Mouse (Mus musculus): ENCODE measurements at regions not wholly inside any gene's neighbourhood (a gene's known extent, or its start where the extent isn't known, plus 50 kb on each side); places are given as distances from the start of the nearest gene placed in this dataset.
A peak's percentile ranks its signal among the peaks of the same experiment; 100 is the strongest.
"Not testable (repeated sequence)": the region's sequence is repeated elsewhere in the genome, so short reads cannot be mapped to it uniquely, and the experiment has no call there.

DNA sequence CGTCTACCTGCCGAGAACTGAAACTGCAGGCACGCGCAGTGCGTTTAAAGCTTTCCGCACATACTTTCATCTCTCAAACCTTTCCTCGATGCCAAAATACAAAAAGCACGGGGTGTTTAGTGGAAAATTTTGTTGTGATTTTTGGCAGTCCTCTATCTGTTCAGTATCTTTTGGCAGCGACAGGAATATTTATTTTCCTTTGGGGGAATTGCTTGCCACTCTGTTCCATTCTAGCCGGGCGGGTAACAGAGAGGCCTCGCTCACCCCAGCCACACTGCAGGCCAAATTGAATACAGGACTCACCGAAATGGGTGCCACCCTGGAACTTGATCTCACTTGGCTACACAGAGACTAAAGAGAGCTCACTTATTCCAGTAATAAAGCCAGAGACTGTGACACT, 97.8 kb upstream of the Mdm1 start:
- H3K36me3 ChIP-seq (ENCODE audit: control insufficient read depth, insufficient read depth, low read length, poor library complexity, severe bottlenecking): no peaks in the 10 kb centered on the region
- DNase-seq (ENCODE audit: low read depth, low spot score): no peak
- no peaks in the 10 kb centered on the region for H3K27me3 ChIP-seq (ENCODE audit: control insufficient read depth, insufficient read depth, low read length, poor library complexity, severe bottlenecking)

DNA sequence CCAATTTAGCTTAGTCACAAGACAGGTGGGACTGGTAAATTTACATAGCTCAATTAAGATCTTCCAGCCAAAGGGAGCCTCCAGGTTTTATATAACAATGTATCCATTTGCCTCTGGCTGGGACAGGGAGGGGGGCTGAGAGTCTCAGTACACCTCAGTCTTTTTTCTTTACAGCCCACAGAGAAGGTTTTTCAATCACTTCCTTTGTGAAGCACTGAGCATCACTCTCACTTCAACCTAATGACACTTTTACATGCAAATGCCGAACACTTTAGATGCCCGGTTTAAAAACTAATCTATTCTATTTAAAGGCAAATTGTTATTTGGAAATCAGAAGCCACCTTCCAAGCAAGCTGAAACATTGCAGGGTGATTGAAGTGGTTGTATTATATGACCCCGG, 96.8 kb upstream of the Mdm1 start:
- Histone ChIP-seq H3K27me3 (ENCODE audit: control insufficient read depth, insufficient read depth, low read length, poor library complexity, severe bottlenecking) (no peaks in the 10 kb centered on the region), H3K36me3 (ENCODE audit: control insufficient read depth, insufficient read depth, low read length, poor library complexity, severe bottlenecking) (no peaks in the 10 kb centered on the region)
- DNase-seq (ENCODE audit: low read depth, low spot score): no peak

DNA sequence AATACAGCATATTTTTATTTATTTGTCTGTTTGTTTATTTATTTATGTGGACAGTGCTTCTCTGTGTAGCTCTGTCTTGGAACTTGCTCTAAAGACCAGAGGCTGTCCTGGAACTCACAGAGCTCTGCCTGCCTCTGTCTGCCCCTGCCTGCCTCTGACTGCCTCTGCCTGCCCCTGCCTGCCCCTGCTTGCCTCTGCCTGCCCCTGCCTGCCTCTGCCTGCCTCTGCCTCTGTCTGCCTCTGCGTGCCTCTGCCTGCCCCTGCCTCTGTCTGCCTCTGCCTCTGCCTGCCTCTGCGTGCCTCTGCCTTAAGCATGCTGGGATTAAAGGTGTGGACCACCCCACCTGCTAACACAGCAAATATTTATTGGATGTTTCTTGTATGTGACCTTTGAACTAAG, 96.2 kb upstream of the Mdm1 start:
- no peak for DNase-seq (ENCODE audit: low read depth, low spot score)
- no peaks in the 10 kb centered on the region for H3K36me3 ChIP-seq (ENCODE audit: control insufficient read depth, insufficient read depth, low read length, poor library complexity, severe bottlenecking)

DNA sequence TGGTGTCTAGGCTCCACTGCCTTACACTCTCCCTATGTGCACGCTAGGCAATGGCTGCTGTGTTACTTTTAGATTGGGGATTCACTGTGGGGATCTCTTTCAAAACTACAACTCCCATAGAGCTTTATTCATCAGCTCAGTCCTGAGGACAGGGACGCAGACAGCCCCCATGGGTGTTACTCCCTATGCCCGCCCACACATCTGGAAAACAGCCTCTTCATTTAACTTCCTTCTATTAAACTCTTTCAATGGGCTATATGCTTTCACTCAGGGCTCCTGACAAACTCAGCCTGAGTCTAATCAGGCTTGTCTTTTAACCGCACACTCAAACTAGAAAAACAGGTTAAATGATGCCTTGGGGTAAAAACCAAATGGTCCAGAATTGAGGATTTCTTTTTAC, 95.3 kb upstream of the Mdm1 start:
- no peak for DNase-seq (ENCODE audit: low read depth, low spot score)
- Histone ChIP-seq H3K36me3 (ENCODE audit: control insufficient read depth, insufficient read depth, low read length, poor library complexity, severe bottlenecking) (no peaks in the 10 kb centered on the region), H3K27me3 (ENCODE audit: control insufficient read depth, insufficient read depth, low read length, poor library complexity, severe bottlenecking) (no peaks in the 10 kb centered on the region)

More for the DNA sequence above, 96.2 kb upstream of the Mdm1 start:
- no peaks in the 10 kb centered on the region for H3K27me3 ChIP-seq (ENCODE audit: control insufficient read depth, insufficient read depth, low read length, poor library complexity, severe bottlenecking)

DNA sequence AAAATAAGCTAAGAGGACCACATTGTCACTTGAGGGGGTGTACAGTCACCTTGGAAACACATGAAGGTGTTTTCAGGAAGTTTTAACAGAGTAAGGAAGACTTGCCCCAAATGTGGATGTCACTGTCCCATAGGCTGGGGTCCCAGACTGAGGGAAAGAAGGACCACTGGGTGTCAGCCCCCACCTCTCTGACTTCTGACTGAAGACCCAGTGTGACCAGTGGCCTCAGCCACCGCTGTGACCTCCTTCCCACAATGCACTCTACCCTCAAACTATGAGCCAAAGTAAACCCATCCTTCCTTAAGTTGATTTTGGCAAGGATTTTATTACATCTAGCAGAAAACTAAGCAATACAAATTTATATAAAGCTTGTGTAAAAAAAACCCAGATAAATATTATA, 94.8 kb upstream of the Mdm1 start:
- H3K36me3 ChIP-seq (ENCODE audit: control insufficient read depth, insufficient read depth, low read length, poor library complexity, severe bottlenecking): no peaks in the 10 kb centered on the region
- no peaks in the 10 kb centered on the region for H3K27me3 ChIP-seq (ENCODE audit: control insufficient read depth, insufficient read depth, low read length, poor library complexity, severe bottlenecking)
- DNase-seq (ENCODE audit: low read depth, low spot score): no peak

DNA sequence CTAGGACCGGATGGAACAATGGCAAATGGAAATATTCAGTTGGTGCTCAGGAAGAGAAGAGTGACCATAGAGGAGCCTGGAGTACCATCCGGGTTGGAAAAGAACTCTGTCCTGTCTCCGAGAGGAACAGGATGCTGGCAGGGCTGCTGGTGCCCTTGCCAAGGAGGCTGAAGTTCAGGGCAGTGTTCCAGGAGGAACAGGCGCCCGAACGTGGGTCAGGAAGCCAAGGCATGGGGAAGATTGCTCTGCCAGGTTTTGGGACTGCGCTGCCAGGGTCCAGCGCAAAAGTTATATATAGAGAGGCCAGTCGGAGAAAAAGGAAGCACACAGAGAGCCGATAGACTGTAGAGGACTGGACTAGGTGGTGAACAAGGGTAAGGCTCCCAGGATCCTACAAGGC, 92.3 kb upstream of the Mdm1 start:
- H3K36me3 ChIP-seq (ENCODE audit: control insufficient read depth, insufficient read depth, low read length, poor library complexity, severe bottlenecking): no peaks in the 10 kb centered on the region
- H3K27me3 ChIP-seq (ENCODE audit: control insufficient read depth, insufficient read depth, low read length, poor library complexity, severe bottlenecking): no peaks in the 10 kb centered on the region
- no peak for DNase-seq (ENCODE audit: low read depth, low spot score)

DNA sequence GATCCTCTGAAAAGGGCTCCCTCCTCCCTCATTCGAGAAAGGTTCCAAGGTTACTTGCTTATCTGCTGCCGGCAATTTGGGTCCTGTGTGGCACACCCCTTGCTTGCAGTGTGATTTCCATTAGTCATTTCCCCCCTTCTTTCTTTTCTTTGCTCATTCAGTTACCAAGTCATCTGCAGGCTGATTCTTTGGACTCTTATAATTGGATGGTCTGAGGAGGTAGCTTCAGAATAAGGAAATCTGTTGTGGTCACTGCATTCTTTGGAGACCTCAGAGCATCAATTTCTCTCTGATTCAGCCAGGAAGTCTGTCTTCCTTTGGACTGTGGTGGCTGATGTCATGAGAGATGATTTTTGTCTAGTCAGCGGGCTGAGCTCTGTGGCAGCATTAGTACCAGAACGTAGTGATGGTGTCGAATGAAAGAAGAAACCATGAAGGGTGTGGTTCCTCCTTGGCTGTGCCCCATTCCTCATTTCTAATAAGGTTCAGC, 91.4 kb upstream of the Mdm1 start:
- peak; percentile 46 for DNase-seq (ENCODE audit: low read depth, low spot score)
- no peaks in the 10 kb centered on the region for H3K27me3 ChIP-seq (ENCODE audit: control insufficient read depth, insufficient read depth, low read length, poor library complexity, severe bottlenecking)
- no peaks in the 10 kb centered on the region for H3K36me3 ChIP-seq (ENCODE audit: control insufficient read depth, insufficient read depth, low read length, poor library complexity, severe bottlenecking)

DNA sequence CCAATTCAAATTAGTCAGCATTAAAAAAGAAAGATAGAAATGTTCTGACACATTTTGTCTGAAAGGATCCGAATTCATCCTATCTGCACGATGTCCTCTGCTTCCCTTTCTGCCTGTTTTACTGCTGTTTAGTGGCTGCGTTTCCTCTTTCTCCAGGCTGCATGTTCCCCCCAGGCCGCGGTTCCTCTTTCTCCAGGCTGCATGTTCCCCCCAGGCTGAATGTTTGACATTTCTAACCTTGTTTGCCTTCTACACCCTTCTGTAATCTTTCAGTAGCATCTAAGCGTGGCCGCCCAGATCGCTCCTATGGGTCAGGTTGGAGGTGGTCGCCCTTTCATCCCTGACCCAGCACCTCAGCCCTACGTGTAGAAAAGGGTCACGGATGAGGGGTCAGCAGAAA, 89.6 kb upstream of the Mdm1 start:
- H3K27me3 ChIP-seq (ENCODE audit: control insufficient read depth, insufficient read depth, low read length, poor library complexity, severe bottlenecking): no peaks in the 10 kb centered on the region; the same call in 1 of the 2 replicates
- DNase-seq (ENCODE audit: low read depth, low spot score): peak; percentile 68
- H3K36me3 ChIP-seq (ENCODE audit: control insufficient read depth, insufficient read depth, low read length, poor library complexity, severe bottlenecking): no peaks in the 10 kb centered on the region

DNA sequence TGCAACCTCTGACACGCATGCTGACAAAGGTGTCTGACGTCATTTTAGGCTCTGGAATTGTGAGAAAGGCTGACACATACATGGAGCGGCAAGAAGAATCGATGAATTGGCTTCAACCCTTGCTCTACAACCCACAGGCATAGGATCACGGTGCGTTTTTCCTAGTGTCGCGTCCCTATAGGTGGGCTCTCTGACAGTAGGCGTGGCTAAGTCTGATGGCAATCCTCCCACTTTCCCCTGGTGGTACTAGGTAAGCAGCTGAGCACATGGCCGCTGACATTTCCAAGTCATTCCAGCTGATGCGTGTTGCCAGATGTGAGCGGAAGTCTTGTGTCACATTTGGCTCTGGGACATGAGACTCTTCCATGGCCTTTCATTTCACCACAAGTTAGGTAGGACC, 89.1 kb upstream of the Mdm1 start:
- no peaks in the 10 kb centered on the region for H3K36me3 ChIP-seq (ENCODE audit: control insufficient read depth, insufficient read depth, low read length, poor library complexity, severe bottlenecking)
- DNase-seq (ENCODE audit: low read depth, low spot score): no peak
- no peaks in the 10 kb centered on the region; the same call in 1 of the 2 replicates for H3K27me3 ChIP-seq (ENCODE audit: control insufficient read depth, insufficient read depth, low read length, poor library complexity, severe bottlenecking)

DNA sequence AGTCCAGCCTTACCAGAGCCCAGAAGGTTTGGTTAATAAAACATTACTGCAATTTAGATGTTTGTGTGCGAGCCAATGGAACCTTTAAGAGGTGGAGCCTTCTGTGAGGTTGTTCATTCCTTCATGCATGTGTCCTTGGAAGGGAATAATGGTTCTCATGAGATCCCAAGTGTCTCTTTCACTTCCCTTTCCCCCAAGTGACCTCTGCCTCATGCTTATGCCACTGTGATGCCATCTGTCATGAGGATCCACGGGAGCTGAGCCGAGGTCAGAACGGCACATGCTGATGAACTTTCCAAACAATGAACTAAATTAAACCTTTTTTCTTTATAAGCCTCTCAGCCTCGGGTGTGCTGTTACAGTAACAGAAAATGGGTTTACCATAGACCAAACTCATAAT, 88.6 kb upstream of the Mdm1 start:
- H3K27me3 ChIP-seq (ENCODE audit: control insufficient read depth, insufficient read depth, low read length, poor library complexity, severe bottlenecking): no peaks in the 10 kb centered on the region; the same call in 1 of the 2 replicates
- H3K36me3 ChIP-seq (ENCODE audit: control insufficient read depth, insufficient read depth, low read length, poor library complexity, severe bottlenecking): no peaks in the 10 kb centered on the region
- DNase-seq (ENCODE audit: low read depth, low spot score): peak; percentile 14

DNA sequence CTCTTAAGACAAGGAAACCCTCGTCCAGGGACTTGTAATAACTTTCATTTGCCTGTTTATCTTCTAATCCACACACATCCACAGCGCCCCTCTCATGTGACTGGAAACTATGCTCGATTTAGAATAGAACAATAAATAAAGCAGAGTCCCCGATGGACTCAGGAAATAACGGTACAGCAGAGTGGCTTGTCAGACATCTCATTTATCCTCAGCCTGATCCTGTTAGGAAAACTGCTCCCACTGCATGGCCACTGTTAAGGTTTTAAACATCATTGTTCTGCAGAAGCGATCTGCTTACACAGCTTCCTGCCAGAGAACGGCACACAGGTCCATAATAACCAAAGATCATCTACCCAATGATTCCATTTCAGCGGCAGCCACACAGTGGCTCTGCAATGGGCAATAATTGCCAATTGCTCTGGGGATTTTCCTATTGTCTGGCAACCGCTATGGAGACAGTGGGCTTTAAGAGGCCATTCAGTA, 84.8 kb upstream of the Mdm1 start:
- H3K36me3 ChIP-seq (ENCODE audit: control insufficient read depth, insufficient read depth, low read length, poor library complexity, severe bottlenecking): no peaks in the 10 kb centered on the region
- no peak for DNase-seq (ENCODE audit: low read depth, low spot score)
- H3K27me3 ChIP-seq (ENCODE audit: control insufficient read depth, insufficient read depth, low read length, poor library complexity, severe bottlenecking): no peaks in the 10 kb centered on the region; the same call in 1 of the 2 replicates

DNA sequence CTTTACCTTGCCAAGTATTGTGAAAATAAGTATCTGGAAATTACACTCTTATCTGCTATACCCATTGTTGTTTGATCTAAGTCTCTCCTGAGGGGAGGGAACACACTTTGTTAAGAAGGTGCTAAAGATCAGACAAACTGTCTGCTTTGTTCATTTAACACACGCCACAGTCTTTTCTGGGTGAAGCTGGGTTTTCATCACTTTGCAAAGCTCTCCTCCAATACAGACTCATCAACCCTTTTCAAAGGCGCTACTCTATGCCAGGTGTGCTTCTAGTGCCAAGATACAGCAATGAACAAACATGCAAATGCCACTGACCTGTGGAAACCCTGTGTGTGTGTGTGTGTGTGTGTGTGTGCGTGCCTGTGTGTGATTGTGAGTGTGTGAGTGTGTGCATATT, 84.1 kb upstream of the Mdm1 start:
- DNase-seq (ENCODE audit: low read depth, low spot score): no peak
- no peaks in the 10 kb centered on the region; the same call in 1 of the 2 replicates for H3K27me3 ChIP-seq (ENCODE audit: control insufficient read depth, insufficient read depth, low read length, poor library complexity, severe bottlenecking)
- no peaks in the 10 kb centered on the region for H3K36me3 ChIP-seq (ENCODE audit: control insufficient read depth, insufficient read depth, low read length, poor library complexity, severe bottlenecking)

DNA sequence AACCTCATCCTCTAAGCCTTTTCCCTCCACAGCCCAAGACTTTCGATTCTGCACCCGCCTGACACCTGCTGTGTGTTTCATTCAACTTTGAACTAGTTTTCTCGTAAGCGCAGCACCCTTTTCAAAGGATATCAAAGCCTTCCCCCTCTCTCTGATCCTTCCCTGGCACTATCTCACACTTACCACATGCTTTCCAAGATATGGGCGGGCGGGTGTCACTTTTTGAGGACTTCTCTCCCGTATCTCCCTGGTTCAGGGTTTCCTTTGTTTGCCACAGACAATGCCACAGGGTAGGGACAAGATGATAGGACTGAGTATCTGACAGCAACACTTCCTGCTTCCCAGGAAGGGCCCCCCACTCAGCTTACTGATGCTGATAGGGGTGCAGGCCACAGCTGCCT, 76.8 kb upstream of the Mdm1 start:
- Histone ChIP-seq H3K36me3 (ENCODE audit: control insufficient read depth, insufficient read depth, low read length, poor library complexity, severe bottlenecking) (no peaks in the 10 kb centered on the region), H3K27me3 (ENCODE audit: control insufficient read depth, insufficient read depth, low read length, poor library complexity, severe bottlenecking) (no peaks in the 10 kb centered on the region)
- DNase-seq (ENCODE audit: low read depth, low spot score): no peak

DNA sequence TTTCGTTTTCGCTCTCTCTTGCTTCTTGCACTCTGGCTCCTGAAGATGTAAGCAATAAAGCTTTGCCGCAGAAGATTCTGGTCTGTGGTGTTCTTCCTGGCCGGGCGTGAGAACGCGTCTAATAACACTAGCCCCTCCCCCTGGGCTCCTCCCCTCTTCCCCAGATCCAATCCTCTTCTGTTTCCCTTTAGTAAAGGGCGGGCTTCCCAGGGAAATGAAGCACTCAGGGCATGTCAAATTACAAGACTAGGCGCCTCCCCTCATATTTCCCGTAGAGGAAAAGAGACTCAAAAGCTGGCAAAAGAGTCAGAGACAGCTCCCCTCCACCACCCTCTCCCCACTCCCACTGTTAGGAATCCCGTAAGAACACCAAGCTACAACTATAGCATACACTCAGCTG, 65.3 kb upstream of the Mdm1 start:
- DNase-seq (ENCODE audit: low read depth, low spot score); H3K27me3 ChIP-seq (ENCODE audit: control insufficient read depth, insufficient read depth, low read length, poor library complexity, severe bottlenecking); H3K36me3 ChIP-seq (ENCODE audit: control insufficient read depth, insufficient read depth, low read length, poor library complexity, severe bottlenecking): not testable (repeated sequence)

DNA sequence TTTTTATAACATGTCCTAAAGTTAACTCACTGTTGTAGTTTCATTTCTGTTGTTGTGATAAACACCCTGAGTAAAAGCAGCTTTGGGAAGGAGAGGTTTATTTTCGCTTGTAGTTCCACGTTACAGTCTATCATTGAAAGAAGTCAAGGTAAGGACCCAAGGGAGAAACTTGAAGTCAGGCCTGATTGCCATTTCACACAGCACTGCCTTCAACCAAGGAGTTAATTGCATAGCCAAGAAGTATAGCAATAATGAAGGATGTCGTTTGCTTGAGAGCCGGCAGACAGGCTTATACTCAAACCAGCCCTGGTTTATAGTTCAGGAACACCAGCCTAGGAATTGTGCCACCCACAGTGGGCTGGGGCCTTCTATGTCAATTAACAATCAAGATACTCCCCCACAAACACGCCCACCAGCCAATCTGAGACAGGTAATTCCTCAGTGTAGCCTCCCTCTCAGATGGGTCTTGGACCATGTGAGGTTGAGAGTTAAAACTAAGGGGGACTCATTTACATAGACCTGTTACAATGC, 59.9 kb upstream of the Mdm1 start:
- DNase-seq (ENCODE audit: low read depth, low spot score): peak; percentile 63
- Histone ChIP-seq H3K27me3 (ENCODE audit: control insufficient read depth, insufficient read depth, low read length, poor library complexity, severe bottlenecking) (no peaks in the 10 kb centered on the region), H3K36me3 (ENCODE audit: control insufficient read depth, insufficient read depth, low read length, poor library complexity, severe bottlenecking) (no peaks in the 10 kb centered on the region)
